Mouse (Mus musculus) heart, adult 2 months (tissue): ENCODE data around the gene Thsd4. TPM values are rescaled to one million over a fixed set of nuclear protein-coding genes. Genes with fewer than 3 reads are reported as not detected.
"Not testable (repeated sequence)": the region's sequence is repeated elsewhere in the genome, so short reads cannot be mapped to it uniquely, and the experiment has no call there.

Experiments used
- DNase-seq, 2 experiments: peaks; one replicate each; pipeline ENCODE4 v3.0.0; 2021
- H3K27ac ChIP-seq: fragments of 200-600 bp; 2 replicates; pipeline ENCODE4 v1.8.1; 2022
- H3K27me3 ChIP-seq: fragments of 200-500 bp; 2 replicates; pipeline ENCODE4 v1.6.1; 2012; ENCODE audit warnings: mild to moderate bottlenecking, low read length, inconsistent platforms, mixed read lengths; ENCODE audit not compliant: control insufficient read depth, insufficient read depth
- H3K36me3 ChIP-seq: fragments of 200-500 bp; 2 replicates; pipeline ENCODE4 v1.6.1; 2012; ENCODE audit warnings: low read length, inconsistent platforms; ENCODE audit not compliant: control insufficient read depth, insufficient read depth
- H3K4me1 ChIP-seq: fragments of 200-500 bp; 2 replicates; pipeline ENCODE4 v1.6.1; 2011; ENCODE audit warnings: low read length; ENCODE audit not compliant: control insufficient read depth, insufficient read depth
- H3K4me3 ChIP-seq: fragments of 200-600 bp; 2 replicates; pipeline ENCODE4 v1.8.1; 2022
- H3K79me2 ChIP-seq: fragments of 200-500 bp; replicated peaks from 2 replicates; pipeline ENCODE4 v1.6.1; 2012; ENCODE audit warnings: mild to moderate bottlenecking, inconsistent platforms, low read length, moderate library complexity, mixed read lengths; ENCODE audit not compliant: control insufficient read depth, insufficient read depth
- H3K9ac ChIP-seq: fragments of 200-500 bp; 2 replicates; pipeline ENCODE4 v1.6.1; 2012; ENCODE audit warnings: low read depth, mild to moderate bottlenecking, control low read depth, inconsistent platforms, low read length, mixed read lengths
- CTCF ChIP-seq: fragments of 200-600 bp; IDR thresholded peaks from 2 replicates; pipeline ENCODE4 v1.8.1; 2022; ENCODE audit warnings: antibody characterized with exemption, mild to moderate bottlenecking, moderate library complexity
- EP300 ChIP-seq: fragments of 200-500 bp; IDR thresholded peaks from 2 replicates; pipeline ENCODE4 v1.6.1; 2011; ENCODE audit warnings: low read depth, low read length, control low read depth; ENCODE audit not compliant: insufficient read depth
- POLR2A ChIP-seq: fragments of 200-500 bp; IDR thresholded peaks from 2 replicates; pipeline ENCODE4 v1.6.1; 2011; ENCODE audit warnings: mild to moderate bottlenecking, low read depth, low read length, control low read depth; ENCODE audit not compliant: insufficient read depth
- WGBS: fragments of 180-500 bp; shearing (Covaris S2); methylation state at CpG from one replicate; pipeline ENCODE4 v1.1.7; 2018; 5-methylcytosine and 5-hydroxymethylcytosine counted together
- intact Hi-C: fragments of 180-260 bp; cut with DNase I; formaldehyde crosslinking; loops from one replicate; pipeline ENCODE4 v1.15.1; 2025
- polyA plus RNA-seq: library from polyadenylated mRNA; depleted of rRNA; stranded (reverse); fragments of >200 nt; gene quantifications from 2 replicates; pipeline ENCODE4 v1.2.3, GENCODE M21; 2012; rRNA removed
- total RNA-seq, 2 experiments: library from RNA; stranded (reverse); gene quantifications; 2 replicates each; pipeline ENCODE4 v1.2.3; 2021

Thsd4 gene
- total and polyA plus RNA-seq, 3 experiments, result 3.5 to 5.2 (median 4.3) TPM

DNA sequence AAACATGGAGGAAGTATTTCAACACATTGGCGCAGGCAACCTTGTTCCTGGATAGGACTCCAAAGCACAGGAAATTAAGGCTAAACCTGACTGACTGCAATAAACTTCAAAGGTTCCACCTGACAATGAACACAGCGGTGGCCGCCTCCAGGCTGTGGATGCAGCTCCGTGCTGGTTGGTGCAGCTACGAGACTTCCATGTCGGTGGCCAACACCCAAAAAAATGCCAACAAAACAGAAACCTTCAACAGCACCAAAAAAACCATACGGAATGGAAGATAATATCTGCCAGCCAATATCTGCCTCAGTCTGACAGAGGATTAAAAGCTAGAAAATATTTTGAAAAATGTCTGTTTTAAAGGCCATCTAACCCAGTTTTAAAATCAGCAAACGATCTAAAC lies 583.3 kb downstream of the Thsd4 start:
- no peak overlapping the region for H3K9ac ChIP-seq
- H3K27ac ChIP-seq, result no peak overlapping the region
- peaks cover 4% of the 10 kb centered on the region for H3K4me1 ChIP-seq
- no peaks in the 10 kb centered on the region for H3K36me3 ChIP-seq
- TF ChIP-seq EP300, result no peak
- TF ChIP-seq POLR2A, result no peak
- no peak for TF ChIP-seq CTCF
- WGBS, result 90% methylated on average over 8 of the region's 8 CpGs
- no peak overlapping the region for H3K4me3 ChIP-seq
- H3K27me3 ChIP-seq, result no peaks in the 10 kb centered on the region
- no peaks in the 10 kb centered on the region for H3K79me2 ChIP-seq
- intact Hi-C loops, result no loop called here
- no peak for DNase-seq

DNA sequence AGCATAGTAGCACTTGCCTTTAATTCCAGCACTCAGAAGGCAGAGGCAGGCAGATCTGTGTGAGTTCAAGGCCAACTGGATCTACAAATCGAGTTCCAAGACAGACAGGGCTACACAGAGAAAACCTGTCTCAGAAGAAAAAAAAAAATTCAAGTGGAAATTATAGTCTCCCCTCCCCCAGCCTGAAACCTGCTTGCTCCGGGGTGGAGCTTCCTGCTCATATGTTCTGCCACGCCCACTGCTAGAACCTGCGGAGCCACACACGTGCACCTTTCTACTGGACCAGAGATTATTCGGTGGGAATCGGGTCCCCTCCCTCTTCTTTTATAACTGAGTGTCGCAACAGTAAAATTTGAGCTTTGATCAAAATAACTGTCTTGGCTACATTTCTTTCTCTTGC lies 586.0 kb downstream of the Thsd4 start:
- H3K9ac ChIP-seq, H3K36me3 ChIP-seq, H3K79me2 ChIP-seq, intact Hi-C loops, H3K27ac ChIP-seq, H3K4me1 ChIP-seq, H3K4me3 ChIP-seq, H3K27me3 ChIP-seq, DNase-seq: not testable (repeated sequence)
- WGBS, result 78% methylated on average over 8 of the region's 8 CpGs

DNA sequence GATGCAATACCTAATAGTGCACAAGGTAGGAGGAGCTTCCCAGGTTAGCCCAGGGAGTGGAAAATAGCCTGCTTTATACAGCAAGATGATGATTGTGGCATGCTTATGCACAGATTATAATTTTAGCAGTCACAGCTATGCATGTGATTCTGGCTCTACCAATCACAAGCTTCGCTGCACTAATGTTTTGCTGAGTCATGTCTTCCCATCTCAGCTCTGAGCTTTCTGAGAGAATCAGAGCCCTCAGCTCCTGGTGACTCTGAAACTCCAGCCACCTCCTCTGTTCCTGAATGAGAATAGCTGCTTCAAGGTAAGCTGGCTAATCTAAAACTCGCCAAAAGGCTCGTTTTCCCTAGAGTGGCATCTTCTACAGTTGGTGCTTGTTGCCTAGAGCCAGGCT lies 591.6 kb downstream of the Thsd4 start:
- Histone ChIP-seq H3K36me3 (peaks cover 4% of the 10 kb centered on the region), H3K9ac (no peak overlapping the region), H3K4me3 (no peak overlapping the region), H3K27me3 (no peaks in the 10 kb centered on the region), H3K4me1 (no peaks in the 10 kb centered on the region), H3K27ac (no peak overlapping the region), H3K79me2 (no peaks in the 10 kb centered on the region)
- intact Hi-C loops, result no loop called here
- DNase-seq, result no peak
- WGBS, result 80% methylated on average over 3 of the region's 3 CpGs
- TF ChIP-seq EP300 (no peak), POLR2A (no peak), CTCF (no peak)

Other genes starting within 250 kb of the Thsd4 start
- gene Lrrc49, start 166.1 kb upstream of the Thsd4 start, total RNA-seq, result 1 to 10 TPM; 3.7 TPM
- 2.1 and 4.7 TPM in 2 replicates for gene Lrrc49, start 166.1 kb upstream of the Thsd4 start, polyA plus RNA-seq
- gene Larp6, start 190.9 kb upstream of the Thsd4 start, total RNA-seq, result 1 to 10 TPM; 1.7 to 1.9 TPM
- gene Larp6, start 190.9 kb upstream of the Thsd4 start, polyA plus RNA-seq, result 0.94 and 1.5 TPM in 2 replicates